Mouse (Mus musculus) embryo, embryonic 11.5 days (tissue): ENCODE measurements around the gene Catsper4.
A peak's percentile ranks its signal among the peaks of the same experiment; 100 is the strongest.

Experiments used
- DNase-seq: peaks from one replicate; pipeline ENCODE4 v3.0.0-alpha.2; 2012; ENCODE audit warnings: low read depth, low spot score

Gene Catsper4

GRCm38 (mm10) chr4:134250930-134251240, 23.7 kb upstream of the Catsper4 start:
- DNase-seq = no peak

GRCm38 (mm10) chr4:134250116-134250929, 23.1 kb upstream of the Catsper4 start:
- DNase-seq = no peak

GRCm38 (mm10) chr4:134249651-134250050, 22.5 kb upstream of the Catsper4 start:
- DNase-seq = no peak

GRCm38 (mm10) chr4:134246719-134247258, 19.6 kb upstream of the Catsper4 start, which contains the start of gene Gm30191:
Gene Gm30191 (plus strand): TSS chr4:134246935.
- DNase-seq = no peak

DNA sequence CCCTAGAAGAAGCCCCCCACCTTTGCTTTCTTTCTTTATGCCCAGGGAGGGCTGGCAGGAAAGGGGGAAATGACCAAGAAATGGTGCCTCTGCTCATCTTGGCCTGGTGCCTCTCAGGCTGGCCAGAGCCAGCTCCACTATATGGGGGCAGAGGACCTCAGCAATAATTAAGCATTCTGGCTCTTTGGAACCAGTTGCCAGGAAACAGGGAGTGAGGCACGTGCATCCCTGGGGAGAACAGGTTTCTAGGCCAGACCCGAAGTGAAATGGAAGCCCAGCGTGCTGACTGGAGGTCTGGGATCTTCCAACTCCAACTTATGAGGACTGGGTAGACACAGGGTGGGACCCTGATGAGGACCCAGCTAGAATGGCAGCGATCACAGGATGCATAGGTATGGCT, 19.1 kb upstream of the Catsper4 start:
- DNase-seq = no peak

DNA sequence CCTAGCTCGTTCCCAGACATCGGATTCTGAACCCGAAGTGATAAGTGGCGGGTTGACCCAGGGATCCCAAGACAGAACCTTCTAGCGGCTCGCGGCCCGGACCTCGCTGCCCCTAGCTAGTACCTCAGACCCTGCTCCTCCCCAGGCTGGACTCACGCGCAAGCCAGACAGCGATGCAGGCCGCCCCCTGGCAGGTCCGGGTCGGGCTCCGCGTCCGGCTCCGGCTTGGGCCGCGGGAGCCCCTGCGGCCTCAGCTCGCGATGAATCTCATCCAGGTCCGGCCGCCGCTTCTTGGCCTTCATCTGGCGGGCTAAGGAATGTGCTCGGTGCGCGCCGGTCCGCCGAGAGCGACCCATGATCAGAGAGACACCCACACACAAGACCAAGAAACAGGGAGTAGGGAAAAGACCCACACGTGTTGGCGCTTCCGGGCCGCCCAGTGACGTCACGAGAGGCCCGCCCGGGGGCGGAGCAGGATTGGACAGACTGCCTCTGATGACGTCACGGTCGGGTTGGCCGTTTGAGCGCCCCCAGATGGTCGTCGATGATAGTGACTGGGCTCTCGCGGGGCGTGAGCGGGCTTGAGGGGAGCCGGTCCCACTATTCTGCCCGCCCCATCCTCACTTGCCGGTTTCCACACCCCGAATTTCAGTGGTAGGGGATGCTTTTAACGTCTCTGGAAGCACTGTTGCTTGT, 18.1 kb upstream of the Catsper4 start, which contains the start of gene Zfp593:
Gene Zfp593 (minus strand): TSS at position 445 of the 696 bp plus-strand sequence.
- DNase-seq = peak; percentile 86

DNA sequence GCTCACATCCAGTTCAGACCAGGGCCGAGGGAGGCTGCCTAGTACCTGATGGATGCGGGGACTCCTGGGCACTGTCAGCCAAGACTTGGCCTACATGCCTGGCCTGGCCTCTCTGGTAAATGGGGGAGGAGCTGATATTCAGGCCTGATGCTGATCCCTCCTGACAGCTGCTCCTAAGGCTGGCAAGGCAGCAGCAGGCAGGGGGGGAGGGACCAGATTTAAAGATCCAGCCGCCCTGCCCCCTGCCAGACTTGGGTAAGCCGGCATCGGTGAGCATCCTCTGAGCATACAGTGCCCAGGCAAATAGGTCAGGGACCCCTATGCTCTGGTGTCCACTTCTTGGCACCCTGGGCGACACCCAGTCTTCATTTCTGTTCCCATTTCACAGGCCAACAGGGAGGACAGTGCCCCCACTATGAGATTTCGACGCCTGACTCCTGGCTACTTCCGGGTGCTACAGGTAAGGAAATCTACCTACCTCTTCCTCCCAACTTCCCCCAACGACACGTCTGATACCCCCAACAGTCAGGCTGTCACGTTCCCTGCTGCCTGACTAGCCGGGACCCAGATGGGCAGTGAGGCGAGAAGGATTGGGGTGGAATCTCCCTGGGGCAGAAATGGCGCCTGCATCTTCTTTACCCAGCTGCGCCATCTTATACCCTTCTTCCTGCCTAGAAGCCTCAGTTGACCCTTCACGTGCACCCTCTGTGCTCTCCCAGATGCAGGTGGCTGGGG, 16.5 kb upstream of the Catsper4 start, which contains the start of gene E130218I03Rik:
Gene E130218I03Rik (plus strand): TSS at position 147 of the 735 bp plus-strand sequence.
- no peak for DNase-seq

GRCm38 (mm10) chr4:134238686-134239085, 11.5 kb upstream of the Catsper4 start:
- no peak for DNase-seq

GRCm38 (mm10) chr4:134238279-134238651, 11.1 kb upstream of the Catsper4 start, which contains the start of gene Cnksr1:
Gene Cnksr1 (minus strand): TSS chr4:134238399.
- no peak for DNase-seq

DNA sequence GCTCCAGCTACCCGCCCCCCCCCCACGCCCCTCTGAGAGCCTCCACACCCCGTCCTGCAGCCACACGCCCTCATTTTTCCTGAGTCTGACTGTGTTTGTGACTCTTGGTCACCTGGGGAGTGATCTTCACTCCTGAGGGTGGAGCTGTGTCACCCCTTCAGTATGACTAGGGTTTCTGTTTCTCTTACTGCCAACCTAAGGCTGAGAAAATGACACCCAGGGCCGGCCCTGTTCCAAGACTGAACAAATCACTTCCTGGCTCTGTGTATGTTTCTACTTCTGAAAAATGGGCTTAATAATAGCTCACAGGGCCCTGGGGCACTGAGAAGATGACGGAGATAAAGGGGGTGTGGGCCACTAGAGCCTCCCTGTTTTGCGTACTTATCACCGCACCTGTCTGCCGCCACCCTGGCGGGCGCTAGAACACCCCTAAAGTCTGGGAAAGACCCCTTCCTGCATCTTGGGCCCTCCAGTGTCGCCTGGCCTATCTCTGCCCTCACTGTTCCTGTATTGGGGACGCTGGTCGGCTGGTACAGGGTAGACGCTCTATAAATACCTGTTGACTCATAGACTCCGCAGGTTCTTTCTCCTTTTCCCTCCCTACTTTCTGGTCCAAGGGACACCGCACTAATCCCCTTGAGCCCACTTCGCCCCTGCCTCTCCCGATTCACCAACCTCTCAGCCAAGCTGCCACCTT, 10.5 kb upstream of the Catsper4 start:
- no peak for DNase-seq

DNA sequence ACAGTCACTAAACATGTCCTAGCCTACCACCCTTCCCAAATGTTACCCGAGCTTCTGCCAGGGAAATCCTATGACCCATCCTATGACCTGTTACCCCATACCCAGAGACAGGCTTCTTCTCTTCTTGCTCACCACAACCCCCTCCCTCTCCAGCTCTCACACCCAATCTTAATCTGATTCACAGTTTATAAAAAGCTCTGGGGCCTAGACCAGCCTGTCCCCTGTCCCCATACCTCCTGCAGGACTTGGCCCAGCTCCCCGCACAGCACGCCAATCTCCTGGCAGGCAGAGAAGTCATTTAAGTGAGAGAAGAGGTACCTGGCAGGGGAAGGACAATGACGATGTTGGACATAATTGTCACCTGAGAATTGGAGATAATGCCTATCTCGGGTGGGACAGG, 7.7 kb upstream of the Catsper4 start:
- no peak for DNase-seq

- DNase-seq = no peak
Observed at GRCm38 (mm10) chr4:134230431-134230830, 3.2 kb upstream of the Catsper4 start.

DNA sequence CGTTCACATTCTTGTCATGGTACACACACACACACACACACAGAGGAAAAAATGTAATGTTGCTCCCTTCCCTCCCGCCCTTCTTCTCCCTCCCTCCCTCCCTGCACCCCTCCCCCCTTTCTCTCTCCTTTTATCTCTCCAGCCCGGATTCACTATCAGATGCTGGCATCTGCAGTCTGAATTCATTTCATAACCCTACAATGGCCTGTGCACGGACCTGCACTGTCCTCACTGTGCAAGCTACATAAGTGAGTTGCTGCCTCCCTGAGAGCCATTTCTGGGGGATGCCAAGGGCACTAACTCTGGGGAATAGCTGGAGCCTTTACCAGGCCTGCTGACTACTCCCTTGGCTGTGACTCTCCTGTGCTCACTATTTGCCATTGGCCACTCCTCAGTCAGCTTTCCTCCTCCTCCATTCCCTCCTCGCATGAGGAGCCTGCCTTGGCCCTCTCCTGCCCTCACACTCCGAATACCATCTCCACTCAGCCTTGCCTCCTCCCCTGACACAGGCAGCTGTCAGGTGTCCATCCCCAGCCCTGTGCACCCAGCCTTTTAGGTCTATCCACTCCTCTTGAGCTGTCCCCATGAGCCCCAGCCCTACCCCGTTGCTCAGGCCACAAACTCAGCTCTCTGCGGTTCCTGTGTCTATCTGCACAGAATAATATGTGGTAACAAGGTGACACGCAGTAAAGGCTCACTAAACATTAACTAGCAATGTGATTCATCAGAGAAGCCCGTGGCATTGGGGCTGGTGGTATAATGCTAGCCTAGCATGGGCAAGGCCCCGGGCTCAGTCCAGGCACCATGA, 4.2 kb downstream of the Catsper4 start:
- no peak for DNase-seq

GRCm38 (mm10) chr4:134206488-134207053, 20.6 kb downstream of the Catsper4 start:
- no peak for DNase-seq

DNA sequence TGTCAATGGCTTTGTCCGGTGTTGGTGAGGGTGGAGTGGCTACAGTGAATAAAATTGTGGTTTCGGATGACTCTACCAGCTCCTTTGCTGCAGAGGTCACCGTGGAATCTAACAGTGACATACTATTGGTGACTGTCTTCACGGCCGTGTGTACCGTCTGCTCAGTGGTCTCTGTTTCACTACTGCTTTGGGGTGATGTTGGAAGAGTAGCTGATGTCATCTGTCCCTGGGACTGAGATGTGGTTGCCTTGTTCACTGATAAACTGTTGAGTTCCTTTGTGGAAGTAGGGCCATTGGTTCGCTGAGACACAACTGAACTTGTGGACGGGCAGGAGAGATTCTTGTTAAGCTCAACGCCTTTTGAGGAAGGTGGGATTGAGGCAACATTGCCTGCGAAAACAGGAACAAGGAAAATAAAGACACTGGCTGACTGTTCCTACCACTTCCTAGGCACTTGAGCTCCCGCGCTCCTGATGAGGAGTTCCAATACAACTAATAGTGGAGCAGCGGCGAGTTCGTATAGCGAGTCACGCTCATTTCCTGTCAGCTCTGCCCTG, 23.8 kb downstream of the Catsper4 start:
- no peak for DNase-seq

DNA sequence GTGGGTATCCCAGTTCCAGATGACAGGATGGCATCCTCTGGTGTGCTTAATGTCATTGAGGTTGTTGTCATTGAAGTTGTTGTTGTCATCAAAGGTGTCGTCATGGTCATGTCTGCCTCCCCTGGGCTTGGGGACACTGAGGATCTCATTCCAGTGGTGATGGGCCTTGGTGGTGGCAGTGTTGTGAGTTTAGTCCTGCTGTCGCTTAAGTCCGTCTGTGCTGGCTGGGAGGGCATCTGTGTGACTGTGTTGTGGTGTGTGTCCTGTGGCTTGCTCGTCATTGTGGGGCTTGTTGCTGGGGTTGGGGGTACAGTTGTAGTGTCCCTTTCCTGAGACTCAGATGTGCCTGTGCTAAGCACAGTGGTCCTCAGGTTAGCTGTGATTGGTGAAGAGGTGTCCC, 24.3 kb downstream of the Catsper4 start, which contains the start of gene Gm7534:
Gene Gm7534 (minus strand): TSS at position 101 of the 400 bp plus-strand sequence.
- DNase-seq = no peak

GRCm38 (mm10) chr4:134199371-134199770, 27.8 kb downstream of the Catsper4 start:
- DNase-seq = no peak

DNA sequence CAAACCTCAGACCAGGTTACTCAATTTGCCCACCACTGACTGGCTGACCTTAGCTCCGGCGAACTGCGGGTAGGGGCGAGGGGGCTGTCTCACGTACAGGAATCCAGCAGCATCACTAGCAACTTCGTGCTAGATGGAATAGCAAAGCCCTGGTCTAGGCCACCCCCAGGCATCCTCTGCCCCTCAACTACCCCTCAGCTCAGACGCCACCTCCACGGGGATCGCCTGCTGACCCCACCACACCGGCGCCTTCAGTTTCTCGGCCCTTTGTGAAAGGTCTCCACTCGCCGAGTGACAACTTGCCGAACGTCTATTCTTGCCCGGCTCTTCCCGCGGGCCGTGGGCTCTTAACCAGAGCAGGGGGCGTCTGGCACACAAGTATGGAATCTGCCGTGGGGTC, 40.9 kb downstream of the Catsper4 start:
- DNase-seq = peak; percentile 11

- DNase-seq = no peak
Observed at GRCm38 (mm10) chr4:134185569-134185968, 41.6 kb downstream of the Catsper4 start.

GRCm38 (mm10) chr4:134183711-134184110, 43.5 kb downstream of the Catsper4 start:
- no peak for DNase-seq
